Mouse (Mus musculus) heart, embryonic 16.5 days (tissue): Measurements from ENCODE around the gene Braf. TPM values are rescaled to one million over a fixed set of nuclear protein-coding genes. Genes with fewer than 3 reads are reported as not detected.
A peak's percentile ranks its signal among the peaks of the same experiment; 100 is the strongest.
"Not testable (repeated sequence)": the region's sequence is repeated elsewhere in the genome, so short reads cannot be mapped to it uniquely, and the experiment has no call there.

Source experiments
- ATAC-seq: fragments of 200-750 bp; cut with Nextera tagmentation; replicated peaks from 2 replicates; pipeline ENCODE4 v1.8.0; 2017; ENCODE audit warnings: moderate number of reproducible peaks; ENCODE audit not compliant: insufficient read depth, low FRiP score; ENCODE audit errors: extremely low read depth
- H3K27ac ChIP-seq: fragments of 300-500 bp; sonication (generic); 2 replicates; pipeline ENCODE4 v1.5.1; 2014; ENCODE audit warnings: mild to moderate bottlenecking, low read length, control low read depth, moderate library complexity
- H3K27me3 ChIP-seq: fragments of 300-500 bp; sonication (generic); 2 replicates; pipeline ENCODE4 v1.6.1; 2014; ENCODE audit warnings: low read length, mixed read lengths; ENCODE audit not compliant: control insufficient read depth, insufficient read depth
- H3K36me3 ChIP-seq: fragments of 300-500 bp; sonication (generic); 2 replicates; pipeline ENCODE4 v1.6.1; 2014; ENCODE audit not compliant: control insufficient read depth, insufficient read depth
- H3K4me1 ChIP-seq: fragments of 300-500 bp; sonication (generic); 2 replicates; pipeline ENCODE4 v1.6.1; 2014; ENCODE audit warnings: low read length, mixed read lengths; ENCODE audit not compliant: control insufficient read depth, insufficient read depth
- H3K4me2 ChIP-seq: fragments of 300-500 bp; sonication (generic); 2 replicates; pipeline ENCODE4 v1.6.1; 2014; ENCODE audit warnings: low read depth, mild to moderate bottlenecking, control low read depth, low read length
- H3K4me3 ChIP-seq: fragments of 300-500 bp; sonication (generic); 2 replicates; pipeline ENCODE4 v1.5.1; 2014; ENCODE audit warnings: mild to moderate bottlenecking, control low read depth, low read length
- H3K9ac ChIP-seq: fragments of 300-500 bp; sonication (generic); 2 replicates; pipeline ENCODE4 v1.6.1; 2014; ENCODE audit warnings: low read length, control low read depth
- H3K9me3 ChIP-seq: fragments of 300-500 bp; sonication (generic); replicated peaks from 2 replicates; pipeline ENCODE4 v1.6.1; 2016; ENCODE audit warnings: low read length; ENCODE audit not compliant: control insufficient read depth
- WGBS: fragments of 180-500 bp; shearing (Covaris S2); extraction: QIAGEN DNeasy Blood & Tissue Kit; methylation state at CpG from one replicate; pipeline ENCODE4 v1.1.7; 2014; 5-methylcytosine and 5-hydroxymethylcytosine counted together
- polyA plus RNA-seq: library from polyadenylated mRNA; unstranded; fragments of >200 nt; fragmentation: Nextera tagmentation; extraction: Ambion mirVana; gene quantifications from 2 replicates; pipeline ENCODE4 v1.2.1, GENCODE M21; 2015

The Braf gene
- polyA plus RNA-seq, 1 experiment from 2014 or later, result 9.7 TPM

GRCm38 (mm10) chr6:39724542-39724865 is 759 bp downstream of the Braf start:
- WGBS, result 0% methylated on average over 12 of the region's 12 CpGs
- H3K4me1 ChIP-seq, result peaks cover 24% of the 10 kb centered on the region
- peak overlapping the region; percentile 96 for H3K27ac ChIP-seq
- H3K9ac ChIP-seq, result peak overlapping the region; percentile 96
- no peaks in the 10 kb centered on the region for H3K27me3 ChIP-seq
- H3K36me3 ChIP-seq, result no peaks in the 10 kb centered on the region
- H3K9me3 ChIP-seq, result no peaks in the 10 kb centered on the region
- peak overlapping the region; percentile 92 for H3K4me2 ChIP-seq
- peak overlapping the region; percentile 95 for H3K4me3 ChIP-seq
- ATAC-seq, result peak; percentile 54

DNA sequence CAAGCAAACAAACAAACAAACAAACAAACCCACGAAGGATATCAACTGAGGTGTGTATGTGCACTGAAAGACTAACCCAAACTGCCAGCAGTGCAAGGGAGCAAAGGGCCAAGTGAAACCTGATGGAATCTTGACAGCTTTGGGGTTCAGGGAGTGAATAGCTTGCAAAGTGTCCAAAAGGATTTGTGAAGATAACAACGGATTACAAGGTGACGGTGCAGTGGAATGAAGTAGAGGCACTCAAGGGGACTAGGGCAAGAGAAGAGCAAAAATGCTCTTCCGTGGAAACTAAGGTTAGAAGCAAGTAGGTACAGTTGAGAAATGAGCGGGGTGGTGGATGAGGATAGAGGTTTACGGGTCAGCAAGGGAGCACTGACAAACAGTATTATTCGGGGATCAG is 1.2 kb downstream of the Braf start:
- peak overlapping the region; percentile 95 for H3K4me3 ChIP-seq
- H3K4me2 ChIP-seq, result peak overlapping the region; percentile 92
- no peaks in the 10 kb centered on the region for H3K36me3 ChIP-seq
- no peaks in the 10 kb centered on the region for H3K9me3 ChIP-seq
- ATAC-seq, result no peak
- WGBS, result 2% methylated on average over 7 of the region's 7 CpGs
- peak overlapping the region; percentile 96 for H3K9ac ChIP-seq
- no peak overlapping the region; the same call in 1 of the 2 replicates for H3K27ac ChIP-seq
- H3K4me1 ChIP-seq, result peaks cover 24% of the 10 kb centered on the region
- H3K27me3 ChIP-seq, result no peaks in the 10 kb centered on the region

- Histone ChIP-seq H3K4me2 (no peak overlapping the region), H3K9ac (no peak overlapping the region), H3K36me3 (no peaks in the 10 kb centered on the region), H3K9me3 (no peaks in the 10 kb centered on the region), H3K27me3 (no peaks in the 10 kb centered on the region), H3K27ac (no peak overlapping the region), H3K4me3 (no peak overlapping the region), H3K4me1 (peaks cover 24% of the 10 kb centered on the region)
- whole genome bisulfite sequencing, result 86% methylated on average over 6 of the region's 6 CpGs
- no peak for ATAC-seq
These were observed 6.7 kb downstream of the Braf start for GRCm38 (mm10) chr6:39718567-39718966.

- H3K27me3 ChIP-seq, result no peaks in the 10 kb centered on the region
- ATAC-seq, result no peak
- no peak overlapping the region for H3K27ac ChIP-seq
- H3K9me3 ChIP-seq, result no peaks in the 10 kb centered on the region
- no peak overlapping the region for H3K4me2 ChIP-seq
- H3K4me3 ChIP-seq, result no peak overlapping the region
- H3K36me3 ChIP-seq, result no peaks in the 10 kb centered on the region
- WGBS, result 74% methylated on average over 2 of the region's 2 CpGs
- H3K9ac ChIP-seq, result no peak overlapping the region
- H3K4me1 ChIP-seq, result peaks cover 16% of the 10 kb centered on the region
These were observed 8.2 kb downstream of the Braf start for GRCm38 (mm10) chr6:39717049-39717448.

DNA sequence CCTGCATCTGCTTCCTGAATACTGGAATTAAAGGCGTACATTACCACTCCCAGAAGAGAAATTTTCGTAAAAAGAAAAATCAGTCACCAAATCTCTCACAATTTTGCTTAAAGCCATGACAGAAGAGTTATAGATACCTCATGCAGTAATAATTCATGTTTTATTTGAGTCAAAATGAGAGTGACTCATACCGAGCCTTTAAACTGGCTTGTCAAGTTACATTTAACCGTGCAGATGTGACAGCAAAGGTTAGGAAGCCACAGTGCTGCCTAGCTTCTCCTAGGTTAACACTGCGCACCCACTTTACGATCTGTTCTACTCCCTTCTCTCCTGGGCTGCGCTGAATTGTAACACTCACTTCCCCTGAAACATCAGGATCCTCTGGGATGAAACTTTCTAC is 10.9 kb downstream of the Braf start:
- no peak overlapping the region for H3K27ac ChIP-seq
- 87% methylated on average over 7 of the region's 7 CpGs for WGBS
- ATAC-seq, result no peak
- no peaks in the 10 kb centered on the region; the same call in 1 of the 2 replicates for H3K9me3 ChIP-seq
- H3K4me3 ChIP-seq, result no peak overlapping the region
- no peaks in the 10 kb centered on the region for H3K27me3 ChIP-seq
- H3K4me1 ChIP-seq, result peaks cover 5% of the 10 kb centered on the region
- H3K4me2 ChIP-seq, result no peak overlapping the region
- H3K36me3 ChIP-seq, result no peaks in the 10 kb centered on the region
- H3K9ac ChIP-seq, result no peak overlapping the region

GRCm38 (mm10) chr6:39713399-39713798 is 11.9 kb downstream of the Braf start:
- no peak for ATAC-seq
- Histone ChIP-seq H3K4me2 (no peak overlapping the region), H3K27ac (no peak overlapping the region), H3K9me3 (no peaks in the 10 kb centered on the region; the same call in 1 of the 2 replicates), H3K27me3 (no peaks in the 10 kb centered on the region), H3K36me3 (no peaks in the 10 kb centered on the region), H3K4me3 (no peak overlapping the region), H3K9ac (no peak overlapping the region), H3K4me1 (peaks cover 5% of the 10 kb centered on the region)
- 62% methylated on average over 3 of the region's 3 CpGs for WGBS

- Histone ChIP-seq H3K4me1 (no peaks in the 10 kb centered on the region), H3K4me3 (no peak overlapping the region), H3K27me3 (no peaks in the 10 kb centered on the region), H3K27ac (no peak overlapping the region), H3K9me3 (no peaks in the 10 kb centered on the region), H3K4me2 (no peak overlapping the region), H3K9ac (no peak overlapping the region), H3K36me3 (no peaks in the 10 kb centered on the region)
- no peak for ATAC-seq
- WGBS, result 96% methylated on average over 4 of the region's 4 CpGs
These were observed 19.6 kb downstream of the Braf start for GRCm38 (mm10) chr6:39705625-39706024.

GRCm38 (mm10) chr6:39693126-39693525 is 32.1 kb downstream of the Braf start:
- H3K9ac ChIP-seq, result no peak overlapping the region
- no peak for ATAC-seq
- no peak overlapping the region for H3K4me2 ChIP-seq
- H3K27me3 ChIP-seq, result no peaks in the 10 kb centered on the region
- 88% methylated on average over 1 of the region's 1 CpGs for WGBS
- peaks cover 6% of the 10 kb centered on the region for H3K9me3 ChIP-seq
- H3K4me3 ChIP-seq, result no peak overlapping the region
- no peaks in the 10 kb centered on the region for H3K4me1 ChIP-seq
- no peaks in the 10 kb centered on the region for H3K36me3 ChIP-seq
- H3K27ac ChIP-seq, result no peak overlapping the region

- H3K9ac ChIP-seq, H3K4me1 ChIP-seq, H3K9me3 ChIP-seq, H3K4me3 ChIP-seq, H3K4me2 ChIP-seq, H3K27me3 ChIP-seq, H3K27ac ChIP-seq, H3K36me3 ChIP-seq, ATAC-seq: not testable (repeated sequence)
These were observed 38.4 kb downstream of the Braf start for GRCm38 (mm10) chr6:39686839-39687238.

DNA sequence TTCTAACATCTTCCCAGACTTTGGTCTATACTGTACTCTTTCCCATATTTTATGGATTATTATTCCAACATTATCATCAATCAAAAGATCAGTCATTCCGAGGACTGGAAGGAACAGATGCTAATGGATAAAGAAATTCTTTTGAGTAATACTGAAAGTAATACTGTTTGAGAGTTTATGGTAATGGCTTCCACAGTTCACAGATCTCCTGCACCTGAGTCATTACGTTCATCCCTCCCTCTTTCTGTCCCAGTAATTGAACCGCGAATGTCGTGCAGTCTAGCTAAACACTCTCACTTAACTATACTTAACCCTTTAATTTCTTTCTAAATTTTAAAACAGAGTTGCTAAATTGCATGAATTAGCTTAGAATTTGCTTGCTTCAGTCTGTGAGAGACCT is 43.5 kb downstream of the Braf start:
- no peak overlapping the region for H3K9ac ChIP-seq
- WGBS, result 86% methylated on average over 5 of the region's 5 CpGs
- no peak overlapping the region for H3K27ac ChIP-seq
- ATAC-seq, result no peak
- H3K27me3 ChIP-seq, result no peaks in the 10 kb centered on the region
- H3K4me1 ChIP-seq, result 0 out of 2 replicates have a peak, but pooled peaks cover 6% of the 10 kb centered on the region
- H3K4me3 ChIP-seq, result no peak overlapping the region
- no peak overlapping the region for H3K4me2 ChIP-seq
- H3K9me3 ChIP-seq, result peaks cover under 1% of the 10 kb centered on the region; the same call in 1 of the 2 replicates
- peaks cover 13% of the 10 kb centered on the region for H3K36me3 ChIP-seq
